Mouse (Mus musculus): ENCODE data around the gene Pomgnt2.
"Not testable (repeated sequence)": the region's sequence is repeated elsewhere in the genome, so short reads cannot be mapped to it uniquely, and the experiment has no call there.

Gene Pomgnt2

DNA sequence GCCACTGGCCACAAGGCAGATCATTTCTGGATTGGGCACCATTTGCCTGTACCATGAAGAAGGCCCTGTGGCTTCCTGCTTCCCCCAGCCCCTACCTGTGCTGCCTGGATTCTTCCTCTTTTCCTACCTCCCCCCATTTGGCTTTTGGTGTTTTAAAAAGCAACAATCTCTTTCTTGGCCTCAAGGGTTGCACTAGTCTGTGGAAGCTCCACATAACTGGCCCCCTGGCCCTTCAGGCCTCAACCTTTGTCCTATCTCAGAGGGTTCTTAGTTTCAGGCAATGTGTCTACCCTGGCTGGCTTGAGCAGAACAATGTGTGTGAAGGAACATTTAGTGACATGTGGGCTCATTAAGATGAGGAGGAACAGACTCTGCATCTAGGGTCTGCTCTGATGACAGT is at the start of gene Pomgnt2:
Gene Pomgnt2 (minus strand): TSS at position 101 of the 400 bp plus-strand sequence.
- no peak for DNase-seq (ENCODE audit: low spot score in 2 of 2)

DNA sequence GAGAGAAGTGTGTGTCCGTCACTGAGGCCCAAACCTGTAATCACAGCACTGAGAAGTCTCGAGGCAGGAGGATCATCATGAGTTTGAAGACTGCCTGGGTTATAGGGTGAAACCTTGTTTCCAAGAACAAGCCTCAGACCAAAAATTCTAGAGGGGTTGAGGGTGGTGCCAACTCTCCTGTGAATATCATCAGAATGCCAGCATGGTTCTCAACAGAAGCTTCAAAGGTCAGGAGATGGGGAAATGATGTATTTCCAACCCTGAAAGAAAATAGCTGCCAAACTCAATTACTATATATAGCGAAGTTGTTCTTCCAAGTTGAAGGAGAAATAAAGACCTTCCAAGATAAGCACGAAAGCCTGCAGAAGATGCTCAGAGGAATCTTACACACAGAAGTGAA is 42.9 kb upstream of the Pomgnt2 start:
- DNase-seq (ENCODE audit: low spot score in 2 of 2) = no peak

DNA sequence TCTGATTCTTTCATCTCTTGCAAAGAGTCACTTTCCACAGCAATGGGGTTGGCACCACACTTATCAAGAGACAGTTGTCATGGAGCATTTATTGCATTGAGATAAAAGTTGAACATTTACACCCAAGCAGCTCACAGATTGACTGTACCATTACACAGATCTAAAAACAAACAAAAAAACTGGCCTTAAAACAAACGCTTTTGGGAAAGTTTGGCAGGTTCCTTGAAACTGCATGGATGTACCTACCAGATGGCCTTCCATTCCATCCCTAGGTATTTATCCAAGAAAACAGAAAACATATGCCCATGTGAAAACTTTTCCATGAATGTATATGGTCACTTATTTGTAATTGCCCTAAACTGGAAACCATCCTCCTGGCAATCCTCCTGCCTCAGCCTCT is 41.7 kb upstream of the Pomgnt2 start:
- no peak for DNase-seq (ENCODE audit: low spot score in 2 of 2)

DNA sequence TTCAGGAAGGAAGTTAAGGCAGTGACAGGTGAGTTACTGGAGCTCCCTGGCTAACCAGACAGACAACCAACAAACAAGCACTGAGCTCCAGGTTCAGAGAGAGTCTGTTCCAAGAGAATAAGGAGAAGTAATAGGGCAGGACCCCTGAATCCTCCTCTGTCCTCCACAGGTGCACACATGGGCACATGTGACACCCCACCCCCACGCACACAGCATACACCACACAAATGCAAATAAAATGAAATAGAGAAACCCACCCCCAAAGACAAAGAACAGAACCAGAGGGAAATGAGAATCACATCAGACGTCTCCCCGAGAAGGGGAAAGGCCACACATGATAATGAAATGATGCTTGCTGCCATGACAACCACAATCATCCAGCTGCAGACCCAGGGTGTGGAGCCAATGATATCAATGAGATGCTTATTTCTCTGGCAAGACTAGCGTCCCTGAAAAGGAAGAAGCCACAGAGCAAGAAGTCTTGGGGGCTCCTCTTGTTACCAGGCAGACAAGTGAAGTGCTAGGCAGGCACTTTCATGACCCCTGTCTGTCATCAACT is 39.7 kb upstream of the Pomgnt2 start:
- no peak for DNase-seq (ENCODE audit: low spot score in 2 of 2)

DNA sequence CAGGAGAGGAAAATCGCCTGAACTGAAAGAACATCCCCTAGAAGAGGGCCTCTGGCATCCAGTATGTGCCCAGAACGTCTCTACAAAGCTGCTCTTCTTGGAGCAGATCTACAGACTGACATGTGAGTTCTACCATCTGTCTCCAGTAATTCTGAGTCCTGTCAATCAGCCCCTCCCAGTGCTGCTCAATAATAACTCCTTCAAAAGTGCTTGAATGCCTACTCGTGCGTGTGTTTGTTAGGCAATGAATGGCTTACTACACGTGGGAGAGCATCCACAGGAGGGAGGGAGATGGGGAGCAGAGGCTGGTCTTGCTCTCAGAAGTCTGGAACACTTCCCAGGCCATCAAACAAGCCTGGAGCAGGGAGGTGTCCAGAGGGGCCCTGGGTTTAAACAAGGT is 38.9 kb upstream of the Pomgnt2 start:
- DNase-seq (ENCODE audit: low spot score in 2 of 2) = no peak

DNA sequence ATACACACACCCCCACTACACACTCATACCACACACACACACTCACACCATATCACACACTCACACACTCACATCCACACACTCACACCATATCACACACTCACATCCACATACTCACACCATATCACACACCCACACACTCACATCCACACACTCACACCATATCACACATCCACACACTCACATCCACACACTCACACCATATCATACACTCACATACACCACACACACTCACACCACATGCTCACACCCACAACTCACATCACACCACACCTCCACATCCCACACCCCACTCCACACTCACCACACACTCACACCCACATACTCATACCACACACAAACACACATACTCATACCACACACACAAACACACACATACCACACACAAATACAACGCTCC is 38.0 kb upstream of the Pomgnt2 start:
- DNase-seq (ENCODE audit: low spot score in 2 of 2) = no peak

DNA sequence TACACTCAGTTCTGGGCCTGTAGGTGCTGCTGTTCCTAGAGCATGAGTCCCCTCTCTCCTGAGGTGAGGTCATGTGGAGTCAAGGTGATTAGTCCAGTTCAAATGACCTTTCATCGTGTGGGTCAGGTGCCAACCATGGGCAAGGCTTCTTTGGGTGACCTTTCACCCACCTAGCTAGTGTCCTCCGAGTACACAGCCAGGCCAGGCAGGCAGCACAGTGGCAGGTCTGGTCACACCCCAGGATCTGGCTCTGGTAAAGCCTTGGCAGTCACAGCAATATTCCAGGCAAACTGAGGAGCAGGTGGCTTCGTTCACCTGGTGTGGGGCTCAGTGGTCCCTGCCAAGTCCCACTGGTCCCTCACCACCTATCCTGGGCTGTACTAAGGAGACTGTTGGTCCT is 35.2 kb upstream of the Pomgnt2 start:
- DNase-seq (ENCODE audit: low spot score in 2 of 2) = peak in 1 of 2 experiments; percentile 38

DNA sequence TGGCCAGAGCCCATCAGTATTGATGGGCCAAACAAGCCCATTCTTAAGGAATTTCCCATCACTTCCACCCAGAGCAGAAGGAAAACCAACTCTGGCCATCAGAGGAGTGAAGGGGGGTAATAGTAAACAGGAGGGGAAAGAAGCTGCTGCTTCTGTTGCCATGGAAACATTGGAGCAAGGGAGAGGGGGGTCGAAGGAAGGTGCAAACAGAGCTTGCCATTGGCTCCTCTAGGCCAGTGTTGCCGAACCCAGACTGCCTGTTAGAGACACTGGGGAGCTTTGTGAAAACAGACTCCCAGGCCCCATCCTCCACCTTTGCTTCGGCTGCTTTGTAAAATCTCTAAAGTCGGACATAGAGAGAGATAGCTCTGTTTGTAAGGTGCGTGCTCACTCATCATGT is 33.8 kb upstream of the Pomgnt2 start:
- no peak for DNase-seq (ENCODE audit: low spot score in 2 of 2)

DNA sequence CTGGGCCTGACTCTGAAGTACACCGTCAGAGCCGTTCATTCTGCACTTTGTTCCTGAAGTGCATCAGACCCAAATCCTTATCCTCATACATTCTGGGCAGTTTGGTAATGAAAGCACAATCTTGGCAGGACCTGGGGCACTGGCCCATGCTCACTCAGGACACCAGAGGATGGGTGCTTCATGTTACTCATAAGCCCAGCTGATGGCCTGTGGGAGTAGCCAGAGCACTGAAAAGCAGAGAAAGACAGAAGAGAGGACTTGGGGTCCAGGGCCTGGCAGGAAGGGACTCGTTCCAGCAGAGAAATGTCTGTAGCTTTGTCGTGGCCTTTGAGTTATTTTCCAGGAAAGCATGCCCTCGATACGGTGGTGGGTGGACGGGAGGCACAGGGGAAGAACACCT is 32.9 kb upstream of the Pomgnt2 start:
- DNase-seq (ENCODE audit: low spot score in 2 of 2) = no peak

DNA sequence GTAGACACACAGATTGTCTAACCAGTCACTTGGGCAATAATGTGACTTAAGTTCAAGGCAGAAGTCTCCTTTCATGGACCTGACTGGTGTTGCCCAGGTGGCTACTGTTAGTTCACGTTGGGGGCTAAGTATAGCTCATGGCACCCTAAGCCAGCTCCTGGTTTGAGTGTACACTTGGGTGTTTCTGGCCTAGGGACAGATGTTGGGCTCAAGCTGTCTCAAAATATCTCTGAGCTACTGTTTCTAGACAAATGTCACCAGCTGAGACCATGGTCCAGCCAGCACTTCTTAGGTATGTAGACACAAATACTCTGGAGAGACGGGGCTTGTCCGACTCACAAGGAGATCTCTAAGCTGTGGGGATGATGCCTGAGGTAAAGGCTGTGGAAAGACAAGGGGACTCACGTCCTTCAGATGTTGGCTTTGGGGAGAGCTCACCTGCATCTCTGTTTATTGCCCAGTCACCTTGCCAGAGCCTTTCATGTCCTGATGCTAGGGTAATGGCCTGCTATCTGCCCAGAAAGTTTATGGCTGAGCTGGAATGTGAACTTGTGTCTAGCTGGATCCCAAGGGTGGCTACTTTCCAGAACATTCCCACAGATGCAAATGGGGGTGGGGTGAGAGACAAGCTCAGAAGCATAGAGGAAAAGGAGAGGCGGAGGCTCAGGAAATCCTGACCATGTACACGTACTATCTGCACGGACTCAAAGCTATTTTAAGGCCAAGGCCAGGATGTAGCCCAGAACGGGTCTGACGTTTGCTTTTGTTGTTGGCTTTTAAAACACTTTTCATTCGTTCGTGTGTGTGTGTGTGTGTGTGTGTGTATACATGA is 31.2 kb upstream of the Pomgnt2 start:
- peak; percentile 92 to 96 for DNase-seq (ENCODE audit: low spot score in 2 of 2)

DNA sequence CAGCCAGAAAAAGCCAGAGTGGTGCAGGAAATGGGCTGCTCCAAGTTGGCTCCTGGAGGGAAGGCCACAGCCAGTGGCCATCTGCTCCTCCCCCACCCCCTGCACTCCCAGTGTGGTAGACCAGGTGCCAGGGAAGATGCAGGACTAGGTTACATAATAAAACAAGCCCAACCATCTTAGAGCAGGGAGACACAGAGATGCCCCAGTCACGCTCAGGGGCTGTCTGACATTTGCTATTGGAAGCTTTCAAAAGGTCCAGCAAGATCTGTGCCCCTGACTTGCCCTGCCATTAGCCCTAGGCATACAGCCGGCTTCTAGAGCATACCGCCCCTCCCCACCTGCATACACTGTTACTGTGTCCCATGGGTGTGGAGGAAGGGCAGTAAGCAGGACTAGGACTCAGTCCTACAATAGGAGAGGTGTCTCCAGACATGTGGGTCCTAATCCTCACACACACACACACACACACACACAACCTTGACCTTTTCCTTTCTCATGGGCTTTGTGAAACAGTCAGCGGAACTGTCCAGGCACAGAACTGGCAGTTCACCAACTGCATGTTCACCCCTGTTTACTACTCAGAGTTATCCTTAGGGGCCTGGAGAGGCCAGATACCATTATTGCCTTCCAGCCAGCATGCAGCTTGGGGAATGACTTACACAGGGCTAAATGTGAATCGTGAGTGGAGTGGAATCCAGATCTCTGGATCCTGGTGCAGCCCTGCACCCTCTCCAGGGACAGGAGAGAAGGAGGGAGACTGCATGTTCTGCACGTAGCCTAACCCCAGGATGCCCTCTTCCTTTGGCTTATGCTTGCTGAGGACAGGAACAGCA is 30.4 kb upstream of the Pomgnt2 start:
- peak; percentile 91 to 94 for DNase-seq (ENCODE audit: low spot score in 2 of 2)

DNA sequence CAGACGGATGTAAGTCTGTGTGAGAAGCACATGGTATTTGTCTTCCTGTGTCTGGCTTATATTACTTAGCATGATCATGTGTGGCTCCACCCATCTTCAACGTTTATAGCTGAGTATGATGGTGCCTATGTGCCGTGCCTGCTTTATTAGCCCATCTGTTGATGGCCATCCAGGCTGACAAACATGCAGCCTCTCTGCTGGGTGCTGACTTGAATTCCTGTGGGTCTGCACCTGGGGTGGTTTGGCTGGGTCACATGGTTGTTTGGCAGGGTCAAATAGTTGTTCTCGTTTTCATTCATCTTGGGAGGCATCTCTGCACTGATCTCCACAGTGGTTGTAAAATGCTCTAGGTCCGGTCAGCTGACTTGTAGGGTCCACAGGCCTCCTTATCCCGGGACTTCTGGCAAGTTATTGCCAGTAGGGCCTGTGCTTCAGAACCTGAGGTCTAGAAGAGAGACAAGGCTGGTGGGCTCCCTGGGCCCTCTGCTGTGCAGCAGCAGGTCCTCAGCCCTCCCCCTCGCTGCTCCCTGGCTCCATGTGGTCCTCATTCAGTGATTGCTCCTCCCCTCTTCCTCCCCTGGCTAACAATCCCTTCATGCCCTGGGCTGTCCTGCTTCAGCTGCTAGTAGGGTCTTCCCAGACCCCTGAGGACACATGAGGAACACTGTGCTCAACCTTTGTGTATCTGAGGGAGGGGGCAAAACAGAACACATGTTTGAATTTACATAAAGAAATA is 29.1 kb upstream of the Pomgnt2 start:
- no peak for DNase-seq (ENCODE audit: low spot score in 2 of 2)

DNA sequence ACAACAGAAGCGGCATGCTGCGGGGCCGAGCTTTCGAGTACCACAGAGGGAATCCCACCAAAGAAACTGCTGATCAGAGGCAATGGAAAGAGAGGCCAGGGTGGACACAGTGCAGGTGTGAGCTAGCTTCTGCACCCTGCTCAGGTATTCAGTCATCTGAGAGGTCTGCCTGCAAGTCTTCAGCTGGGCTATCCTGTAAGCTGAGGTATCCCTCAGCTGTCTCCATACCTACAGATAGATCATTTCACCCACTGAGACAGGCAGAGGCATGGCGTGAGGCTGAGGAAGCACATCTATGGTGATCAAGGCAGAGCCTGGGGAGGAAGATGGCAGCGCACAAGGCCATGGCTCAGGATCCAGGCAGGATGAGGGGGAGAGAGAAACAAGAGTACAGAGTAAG is 27.5 kb upstream of the Pomgnt2 start:
- no peak for DNase-seq (ENCODE audit: low spot score in 2 of 2)

DNA sequence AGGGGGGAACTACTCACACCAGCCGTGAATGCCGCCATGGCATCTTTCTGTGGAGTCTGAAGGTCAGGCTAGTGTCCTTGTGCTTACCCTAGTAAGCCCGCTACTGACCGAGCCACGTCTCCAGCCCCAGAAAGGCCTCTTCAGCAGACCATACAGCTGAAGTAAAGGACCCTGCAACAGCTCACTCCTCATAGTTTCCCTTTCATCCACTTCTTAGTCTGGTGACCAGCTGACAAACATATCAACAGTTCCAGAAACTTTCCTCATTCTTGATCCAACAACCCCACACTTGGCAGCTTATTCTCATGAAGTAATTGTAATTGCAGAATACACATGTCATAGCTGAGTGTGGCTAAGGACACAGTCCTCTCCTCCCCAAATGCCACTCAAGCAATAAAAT is 27.0 kb upstream of the Pomgnt2 start:
- peak; percentile 81 to 84 for DNase-seq (ENCODE audit: low spot score in 2 of 2)

DNA sequence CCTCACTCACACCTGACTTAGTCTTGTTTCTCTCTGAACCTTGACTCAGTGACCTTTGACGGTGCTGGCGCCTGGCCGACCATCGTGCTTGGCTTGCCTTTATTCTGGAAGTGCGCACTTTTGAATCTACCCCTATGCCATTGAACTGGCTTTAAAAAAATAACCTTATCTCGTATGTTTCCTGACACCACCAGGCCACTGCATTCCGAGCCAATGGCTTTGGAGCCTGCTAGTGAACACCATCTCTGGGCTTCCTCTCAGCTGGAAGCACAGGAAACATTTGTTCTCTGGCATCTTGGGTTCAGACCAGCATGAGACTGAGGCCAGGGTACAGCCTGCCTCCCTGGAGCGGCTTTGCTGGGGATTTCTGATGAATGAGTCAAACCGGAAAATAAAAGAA is 25.9 kb upstream of the Pomgnt2 start:
- DNase-seq (ENCODE audit: low spot score in 2 of 2) = peak; percentile 93 to 98

DNA sequence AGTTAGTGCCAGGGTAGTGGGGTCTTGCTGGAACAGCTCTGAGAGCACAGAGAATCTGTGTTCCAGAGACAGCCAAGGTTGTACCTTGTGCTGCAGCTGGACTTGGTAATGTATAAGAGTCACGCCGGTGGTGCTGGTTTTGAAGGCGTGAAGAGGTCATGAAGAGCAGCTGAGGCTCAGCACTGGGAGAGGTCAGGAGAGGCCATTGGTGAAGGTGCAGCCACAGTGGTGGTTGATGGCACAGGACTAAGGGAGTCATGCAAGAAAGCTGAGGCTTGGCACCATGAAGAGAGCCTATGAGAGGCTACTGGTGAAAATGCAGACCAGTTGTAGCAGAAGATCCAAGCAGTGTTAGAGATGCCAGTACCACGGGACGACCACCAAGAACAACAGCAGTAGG is 24.7 kb upstream of the Pomgnt2 start:
- no peak for DNase-seq (ENCODE audit: low spot score in 2 of 2)

DNA sequence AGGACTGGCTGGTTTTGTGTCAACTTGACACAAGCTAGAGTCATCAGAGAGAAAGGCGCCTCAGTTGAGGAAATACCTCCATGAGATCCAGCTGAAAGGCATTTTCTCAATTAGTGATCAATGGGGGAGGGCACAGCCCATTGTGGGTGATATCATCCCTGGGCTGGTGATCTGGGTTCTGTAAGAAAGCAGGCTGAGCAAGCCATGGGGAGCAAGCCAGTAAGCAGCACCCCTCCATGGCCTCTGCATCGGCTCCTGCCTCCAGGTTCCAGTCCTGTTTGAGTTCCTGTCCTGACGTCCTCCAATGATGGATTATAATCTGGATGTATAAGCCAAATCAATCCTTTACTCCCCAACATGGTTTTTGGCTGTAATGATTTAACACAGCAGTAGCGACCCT is 24.3 kb upstream of the Pomgnt2 start:
- DNase-seq (ENCODE audit: low spot score in 2 of 2) = not testable (repeated sequence)

DNA sequence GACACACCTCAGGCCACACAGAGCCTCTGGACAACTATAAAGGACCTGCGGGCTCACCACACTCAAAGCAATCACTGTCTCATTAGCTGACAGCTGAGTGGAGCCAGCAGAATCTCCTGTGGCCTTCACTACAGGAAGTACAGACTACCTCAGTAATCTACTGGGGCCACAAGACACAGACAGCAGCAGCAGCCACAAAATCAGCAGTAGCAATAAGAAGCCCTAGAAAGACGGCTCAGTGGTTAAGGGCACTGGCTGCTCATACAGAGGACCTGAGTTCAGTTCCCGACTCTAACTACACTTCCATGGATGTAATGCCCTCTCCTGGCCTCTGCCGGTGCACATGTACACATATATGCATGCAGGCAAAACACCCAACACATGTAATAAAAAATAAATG is 23.4 kb upstream of the Pomgnt2 start:
- no peak for DNase-seq (ENCODE audit: low spot score in 2 of 2)

DNA sequence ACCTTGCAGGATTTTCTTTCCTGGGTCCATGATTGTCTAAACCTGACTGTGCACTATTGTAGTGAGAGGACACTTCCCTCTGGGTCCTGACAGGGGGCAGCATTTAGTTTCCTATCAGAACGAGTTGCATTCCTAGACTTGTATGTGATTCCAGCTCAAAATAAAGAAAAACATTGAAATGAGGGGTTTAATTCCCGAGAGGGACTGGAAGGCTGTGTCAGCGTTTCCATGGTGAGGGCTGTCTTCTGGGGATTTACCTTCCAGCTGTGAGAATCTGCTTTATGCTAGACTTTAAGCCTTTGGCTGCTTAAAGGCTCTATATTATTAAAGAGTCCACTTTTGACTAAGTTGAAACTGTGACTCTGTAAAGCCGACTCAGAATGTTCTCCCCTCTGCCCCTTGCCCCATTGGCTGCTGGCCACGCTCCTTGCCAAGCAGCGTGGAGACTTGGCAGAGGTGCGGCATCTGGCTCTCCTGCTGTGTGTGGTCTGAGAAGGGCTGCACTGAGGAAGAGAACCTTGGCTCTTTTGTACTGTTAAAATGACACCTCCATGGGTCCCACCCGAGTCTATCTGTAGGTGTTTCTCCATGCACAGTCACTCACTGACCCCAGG is 22.0 kb upstream of the Pomgnt2 start:
- peak; percentile 67 to 80 for DNase-seq (ENCODE audit: low spot score in 2 of 2)

DNA sequence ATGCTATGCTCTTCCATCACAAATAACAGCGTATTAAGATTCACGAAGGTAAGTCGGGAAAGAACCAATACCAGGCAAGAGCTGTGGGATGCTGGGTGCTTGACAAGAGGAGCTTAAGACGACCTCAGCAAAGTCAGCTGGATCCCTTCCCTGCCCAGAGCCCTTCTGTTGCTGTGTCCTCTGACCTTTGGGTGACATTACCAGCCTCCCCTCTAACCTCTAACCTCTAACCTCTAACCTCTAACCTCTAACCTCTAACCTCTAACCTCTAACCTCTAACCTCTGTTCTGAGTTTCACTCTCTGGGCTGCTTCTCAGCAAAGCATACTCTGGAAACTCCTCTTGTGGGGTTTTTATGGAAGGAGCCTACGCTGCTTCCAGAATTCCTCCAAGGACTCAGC is 21.2 kb upstream of the Pomgnt2 start:
- DNase-seq (ENCODE audit: low spot score in 2 of 2) = no peak

DNA sequence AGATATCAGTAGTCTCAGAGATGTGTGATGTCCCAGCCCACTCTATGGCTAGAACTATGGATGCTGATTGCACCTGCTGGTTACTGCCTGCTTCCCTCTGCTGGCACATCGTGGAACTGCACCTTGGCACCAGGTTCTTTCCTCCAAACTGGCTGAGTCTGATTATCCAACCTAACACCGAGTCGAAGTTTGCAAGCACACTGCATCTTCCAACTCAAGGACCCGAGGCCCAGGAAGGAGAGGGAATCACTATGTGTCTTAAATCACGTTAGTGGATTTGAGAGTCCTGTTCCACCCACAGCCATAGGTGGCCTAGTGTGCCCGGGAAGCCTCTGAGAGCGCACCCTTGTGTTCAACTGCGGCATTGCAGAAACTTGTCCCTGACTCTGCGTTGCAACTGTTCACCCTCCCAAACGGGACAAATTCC is 17.3 kb upstream of the Pomgnt2 start:
- peak; percentile 50 to 64 for DNase-seq (ENCODE audit: low spot score in 2 of 2)

DNA sequence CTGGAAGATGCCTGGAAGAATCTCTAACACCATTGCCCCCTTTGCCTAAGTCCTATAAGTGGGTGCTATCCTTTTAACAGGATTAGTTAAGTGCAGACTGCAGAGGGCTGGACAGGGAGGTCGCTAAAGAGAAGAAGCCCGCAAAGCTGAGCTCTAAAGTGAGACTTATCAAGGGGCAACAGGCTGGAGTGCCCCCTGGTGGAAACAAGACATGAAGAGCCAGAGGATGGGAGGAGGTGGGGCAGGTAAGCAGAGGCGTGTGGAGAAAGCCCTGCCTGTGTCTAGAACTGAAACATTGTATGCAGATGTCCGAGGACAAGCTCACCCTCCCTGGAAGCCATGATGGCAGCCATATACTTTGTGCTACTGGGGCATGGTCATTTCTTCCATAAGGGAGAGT is 16.7 kb upstream of the Pomgnt2 start:
- no peak for DNase-seq (ENCODE audit: low spot score in 2 of 2)
